Mouse (Mus musculus): ENCODE measurements around the gene Hoxa6. TPM values are rescaled to one million over a fixed set of nuclear protein-coding genes. Genes with fewer than 3 reads are reported as not detected.

The Hoxa6 gene
- polyA plus RNA-seq, 1 experiment from 2014 or later = 4.1 TPM

GRCm38 (mm10) chr6:52237346-52238154, 29.0 kb upstream of the Hoxa6 start:
- Histone ChIP-seq H3K4me3 (peak overlapping the region; percentile 90), H3K27ac (peak overlapping the region; percentile 99), H3K9me3 (replicated peaks) (no peaks in the 10 kb centered on the region), H3K27me3 (ENCODE audit: low read depth, poor library complexity, severe bottlenecking) (peaks cover 73% of the 10 kb centered on the region), H3K4me1 (peaks cover 48% of the 10 kb centered on the region), H3K36me3 (peaks cover 47% of the 10 kb centered on the region)
- WGBS = 6% methylated on average over 10 of the region's 10 CpGs
- DNase-seq (ENCODE audit: low spot score) = no peak

- 9% methylated on average over 3 of the region's 3 CpGs for WGBS
- peaks cover 42% of the 10 kb centered on the region for H3K4me1 ChIP-seq
- peaks cover 67% of the 10 kb centered on the region for H3K27me3 ChIP-seq (ENCODE audit: low read depth, poor library complexity, severe bottlenecking)
- peak overlapping the region; percentile 90 for H3K4me3 ChIP-seq
- peaks cover 51% of the 10 kb centered on the region for H3K36me3 ChIP-seq
- DNase-seq (ENCODE audit: low spot score) = no peak
- no peaks in the 10 kb centered on the region for H3K9me3 ChIP-seq (replicated peaks)
- peak overlapping the region; percentile 99 for H3K27ac ChIP-seq
Measured at GRCm38 (mm10) chr6:52236806-52237205, 28.3 kb upstream of the Hoxa6 start.

GRCm38 (mm10) chr6:52235866-52236265, 27.3 kb upstream of the Hoxa6 start:
- Histone ChIP-seq H3K27ac (peak overlapping the region; percentile 99), H3K4me1 (peaks cover 33% of the 10 kb centered on the region), H3K4me3 (peak overlapping the region; percentile 90), H3K9me3 (replicated peaks) (no peaks in the 10 kb centered on the region), H3K36me3 (peaks cover 56% of the 10 kb centered on the region), H3K27me3 (ENCODE audit: low read depth, poor library complexity, severe bottlenecking) (peaks cover 58% of the 10 kb centered on the region)
- DNase-seq (ENCODE audit: low spot score) = no peak
- 14% methylated on average over 6 of the region's 6 CpGs for WGBS

GRCm38 (mm10) chr6:52235267-52235666, 26.7 kb upstream of the Hoxa6 start:
- Histone ChIP-seq H3K27me3 (ENCODE audit: low read depth, poor library complexity, severe bottlenecking) (peaks cover 56% of the 10 kb centered on the region), H3K9me3 (replicated peaks) (no peaks in the 10 kb centered on the region), H3K4me1 (peaks cover 32% of the 10 kb centered on the region), H3K4me3 (peak overlapping the region; percentile 90), H3K27ac (peak overlapping the region; percentile 99), H3K36me3 (peaks cover 62% of the 10 kb centered on the region)
- 22% methylated on average over 9 of the region's 9 CpGs for WGBS
- DNase-seq (ENCODE audit: low spot score) = no peak

- Histone ChIP-seq H3K4me1 (peaks cover 32% of the 10 kb centered on the region), H3K36me3 (peaks cover 69% of the 10 kb centered on the region), H3K27me3 (ENCODE audit: low read depth, poor library complexity, severe bottlenecking) (peaks cover 56% of the 10 kb centered on the region), H3K9me3 (replicated peaks) (no peaks in the 10 kb centered on the region), H3K27ac (peak overlapping the region; percentile 99), H3K4me3 (peak overlapping the region; percentile 90)
- WGBS = under 1% methylated on average over 68 of the region's 68 CpGs
- DNase-seq (ENCODE audit: low spot score) = peak; percentile 88
Measured at GRCm38 (mm10) chr6:52234428-52235140, 26.1 kb upstream of the Hoxa6 start.

- Histone ChIP-seq H3K4me1 (peaks cover 32% of the 10 kb centered on the region), H3K27me3 (ENCODE audit: low read depth, poor library complexity, severe bottlenecking) (peaks cover 57% of the 10 kb centered on the region), H3K27ac (peak overlapping the region; percentile 99), H3K36me3 (peaks cover 77% of the 10 kb centered on the region), H3K4me3 (peak overlapping the region; percentile 90), H3K9me3 (replicated peaks) (no peaks in the 10 kb centered on the region)
- WGBS = under 1% methylated on average over 70 of the region's 70 CpGs
- peak; percentile 77 for DNase-seq (ENCODE audit: low spot score)
Measured at GRCm38 (mm10) chr6:52233546-52234427, 25.3 kb upstream of the Hoxa6 start.

- no peak for DNase-seq (ENCODE audit: low spot score)
- H3K36me3 ChIP-seq = peaks cover 76% of the 10 kb centered on the region
- WGBS = under 1% methylated on average over 23 of the region's 23 CpGs
- H3K4me1 ChIP-seq = peaks cover 32% of the 10 kb centered on the region
- H3K4me3 ChIP-seq = peak overlapping the region; percentile 90
- H3K27me3 ChIP-seq (ENCODE audit: low read depth, poor library complexity, severe bottlenecking) = peaks cover 55% of the 10 kb centered on the region
- H3K9me3 ChIP-seq (replicated peaks) = no peaks in the 10 kb centered on the region
- peak overlapping the region; percentile 99 for H3K27ac ChIP-seq
Measured at GRCm38 (mm10) chr6:52232984-52233545, 24.5 kb upstream of the Hoxa6 start.

- under 1% methylated on average over 18 of the region's 18 CpGs for WGBS
- H3K4me1 ChIP-seq = peaks cover 32% of the 10 kb centered on the region
- peak overlapping the region; percentile 99 for H3K27ac ChIP-seq
- peak; percentile 70 for DNase-seq (ENCODE audit: low spot score)
- H3K9me3 ChIP-seq (replicated peaks) = no peaks in the 10 kb centered on the region
- H3K36me3 ChIP-seq = peaks cover 71% of the 10 kb centered on the region
- peak overlapping the region; percentile 90 for H3K4me3 ChIP-seq
- peaks cover 51% of the 10 kb centered on the region for H3K27me3 ChIP-seq (ENCODE audit: low read depth, poor library complexity, severe bottlenecking)
Measured at GRCm38 (mm10) chr6:52232568-52232965, 24.0 kb upstream of the Hoxa6 start.

GRCm38 (mm10) chr6:52231885-52232567, 23.5 kb upstream of the Hoxa6 start:
- peak overlapping the region; percentile 99 for H3K27ac ChIP-seq
- peaks cover 69% of the 10 kb centered on the region for H3K36me3 ChIP-seq
- H3K27me3 ChIP-seq (ENCODE audit: low read depth, poor library complexity, severe bottlenecking) = peaks cover 47% of the 10 kb centered on the region
- no peak for DNase-seq (ENCODE audit: low spot score)
- peak overlapping the region; percentile 90 for H3K4me3 ChIP-seq
- no peaks in the 10 kb centered on the region for H3K9me3 ChIP-seq (replicated peaks)
- H3K4me1 ChIP-seq = peaks cover 34% of the 10 kb centered on the region
- WGBS = under 1% methylated on average over 18 of the region's 18 CpGs

GRCm38 (mm10) chr6:52230516-52231165, 22.1 kb upstream of the Hoxa6 start, which contains the start of gene Hoxa9:
Hoxa9 (minus strand) TSS chr6:52231089.
- peaks cover 40% of the 10 kb centered on the region for H3K27me3 ChIP-seq (ENCODE audit: low read depth, poor library complexity, severe bottlenecking)
- H3K4me3 ChIP-seq = peak within 1 kb of the TSS; percentile 90
- peak within 1 kb of the TSS; percentile 99 for H3K27ac ChIP-seq
- peak; percentile 93 for DNase-seq (ENCODE audit: low spot score)
- peaks cover 26% of the 10 kb centered on the region for H3K4me1 ChIP-seq
- H3K36me3 ChIP-seq = peaks cover 58% of the 10 kb centered on the region
- no peaks in the 10 kb centered on the region for H3K9me3 ChIP-seq (replicated peaks)
- under 1% methylated on average over 28 of the region's 36 CpGs for WGBS

GRCm38 (mm10) chr6:52229558-52230416, 21.3 kb upstream of the Hoxa6 start:
- H3K27me3 ChIP-seq (ENCODE audit: low read depth, poor library complexity, severe bottlenecking) = peaks cover 40% of the 10 kb centered on the region
- peaks cover 66% of the 10 kb centered on the region for H3K36me3 ChIP-seq
- WGBS = under 1% methylated on average over 44 of the region's 44 CpGs
- peaks cover 22% of the 10 kb centered on the region for H3K4me1 ChIP-seq
- H3K9me3 ChIP-seq (replicated peaks) = no peaks in the 10 kb centered on the region
- peak overlapping the region; percentile 99 for H3K27ac ChIP-seq
- DNase-seq (ENCODE audit: low spot score) = no peak
- peak overlapping the region; percentile 90 for H3K4me3 ChIP-seq
